Mouse (Mus musculus): ENCODE measurements around the gene Slc29a3. TPM values are rescaled to one million over a fixed set of nuclear protein-coding genes. Genes with fewer than 3 reads are reported as not detected.

Gene Slc29a3
- polyA plus RNA-seq, 2 experiments: 1.7 to 2.1 TPM

- no peak for DNase-seq (ENCODE audit: low read depth in 3 of 3, low spot score in 3 of 3)
- no peak overlapping the region for H3K4me2 ChIP-seq (ENCODE audit: low read depth)
- ATAC-seq (ENCODE audit: insufficient read depth): no peak
- peaks cover 4 to 10% of the 10 kb centered on the region in 2 experiments; a peak in 2 of 4 replicates for H3K4me1 ChIP-seq (replicated peaks; ENCODE audit: control insufficient read depth in 2 of 2, insufficient read depth in 2 of 2, low read length in 1 of 2)
- no peaks in the 10 kb centered on the region for H3K9me3 ChIP-seq (ENCODE audit: control insufficient read depth, low read length)
- no peak for TF ChIP-seq EP300 (IDR thresholded peaks at IDR 0.05; ENCODE audit: low read depth)
- TF ChIP-seq CTCF (IDR thresholded peaks at IDR 0.05; ENCODE audit: low read depth): no peak
- H3K9ac ChIP-seq (replicated peaks): no peak overlapping the region
- H3K4me3 ChIP-seq (ENCODE audit: insufficient read depth in 1 of 2, low read depth in 2 of 2, low read length in 2 of 2): no peak overlapping the region
- no peak overlapping the region for H3K27ac ChIP-seq
- H3K36me3 ChIP-seq (replicated peaks; ENCODE audit: control insufficient read depth, insufficient read depth, low read depth): no peaks in the 10 kb centered on the region
- no peaks in the 10 kb centered on the region for H3K27me3 ChIP-seq (ENCODE audit: control insufficient read depth, insufficient read depth, low read length)
Measured at GRCm38 (mm10) chr10:60756146-60756545, 3.6 kb upstream of the Slc29a3 start.

- no peak overlapping the region for H3K4me2 ChIP-seq (ENCODE audit: low read depth)
- peaks cover 4 to 10% of the 10 kb centered on the region in 2 experiments; a peak in 2 of 4 replicates for H3K4me1 ChIP-seq (replicated peaks; ENCODE audit: control insufficient read depth in 2 of 2, insufficient read depth in 2 of 2, low read length in 1 of 2)
- H3K9me3 ChIP-seq (ENCODE audit: control insufficient read depth, low read length): no peaks in the 10 kb centered on the region
- H3K27ac ChIP-seq: no peak overlapping the region
- DNase-seq (ENCODE audit: low read depth in 3 of 3, low spot score in 3 of 3) (no peak), ATAC-seq (ENCODE audit: insufficient read depth) (no peak)
- no peaks in the 10 kb centered on the region for H3K36me3 ChIP-seq (replicated peaks; ENCODE audit: control insufficient read depth, insufficient read depth, low read depth)
- H3K9ac ChIP-seq (replicated peaks): no peak overlapping the region
- H3K4me3 ChIP-seq (ENCODE audit: insufficient read depth in 1 of 2, low read depth in 2 of 2, low read length in 2 of 2): no peak overlapping the region
- H3K27me3 ChIP-seq (ENCODE audit: control insufficient read depth, insufficient read depth, low read length): no peaks in the 10 kb centered on the region
- 72% methylated on average over 8 of the region's 8 CpGs for WGBS (ENCODE audit: insufficient replicate concordance)
- TF ChIP-seq CTCF (IDR thresholded peaks at IDR 0.05; ENCODE audit: low read depth) (no peak), EP300 (IDR thresholded peaks at IDR 0.05; ENCODE audit: low read depth) (no peak)
Measured at GRCm38 (mm10) chr10:60753941-60754340, 1.3 kb upstream of the Slc29a3 start.

GRCm38 (mm10) chr10:60753261-60753660 lies 667 bp upstream of the Slc29a3 start:
- no peak for TF ChIP-seq EP300 (IDR thresholded peaks at IDR 0.05; ENCODE audit: low read depth)
- TF ChIP-seq CTCF (IDR thresholded peaks at IDR 0.05; ENCODE audit: low read depth): peak; percentile 10; the same call in 1 of the 2 replicates
- no peak overlapping the region for H3K4me3 ChIP-seq (ENCODE audit: insufficient read depth in 1 of 2, low read depth in 2 of 2, low read length in 2 of 2)
- WGBS (ENCODE audit: insufficient replicate concordance): 74% methylated on average over 9 of the region's 9 CpGs
- H3K36me3 ChIP-seq (replicated peaks; ENCODE audit: control insufficient read depth, insufficient read depth, low read depth): no peaks in the 10 kb centered on the region
- no peaks in the 10 kb centered on the region for H3K27me3 ChIP-seq (ENCODE audit: control insufficient read depth, insufficient read depth, low read length)
- H3K9me3 ChIP-seq (ENCODE audit: control insufficient read depth, low read length): no peaks in the 10 kb centered on the region
- ATAC-seq (ENCODE audit: insufficient read depth) (no peak), DNase-seq (ENCODE audit: low read depth in 3 of 3, low spot score in 3 of 3) (no peak)
- no peak overlapping the region for H3K9ac ChIP-seq (replicated peaks)
- no peak overlapping the region for H3K27ac ChIP-seq
- peak overlapping the region; percentile 72 for H3K4me2 ChIP-seq (ENCODE audit: low read depth)
- peaks cover 4 to 10% of the 10 kb centered on the region in 2 experiments; a peak in 2 of 4 replicates for H3K4me1 ChIP-seq (replicated peaks; ENCODE audit: control insufficient read depth in 2 of 2, insufficient read depth in 2 of 2, low read length in 1 of 2)

GRCm38 (mm10) chr10:60747667-60748212 lies 4.9 kb downstream of the Slc29a3 start:
- no peak overlapping the region for H3K4me2 ChIP-seq (ENCODE audit: low read depth)
- H3K27me3 ChIP-seq (ENCODE audit: control insufficient read depth, insufficient read depth, low read length): no peaks in the 10 kb centered on the region
- no peak overlapping the region for H3K27ac ChIP-seq
- WGBS (ENCODE audit: insufficient replicate concordance): 88% methylated on average over 6 of the region's 6 CpGs
- H3K4me3 ChIP-seq (ENCODE audit: insufficient read depth in 1 of 2, low read depth in 2 of 2, low read length in 2 of 2): no peak overlapping the region
- peaks cover 4 to 5% of the 10 kb centered on the region in 2 experiments; a peak in 2 of 4 replicates for H3K4me1 ChIP-seq (replicated peaks; ENCODE audit: control insufficient read depth in 2 of 2, insufficient read depth in 2 of 2, low read length in 1 of 2)
- H3K9ac ChIP-seq (replicated peaks): no peak overlapping the region
- no peaks in the 10 kb centered on the region for H3K36me3 ChIP-seq (replicated peaks; ENCODE audit: control insufficient read depth, insufficient read depth, low read depth)
- ATAC-seq (ENCODE audit: insufficient read depth): no peak
- H3K9me3 ChIP-seq (ENCODE audit: control insufficient read depth, low read length): no peaks in the 10 kb centered on the region
- TF ChIP-seq EP300 (IDR thresholded peaks at IDR 0.05; ENCODE audit: low read depth) (no peak), CTCF (IDR thresholded peaks at IDR 0.05; ENCODE audit: low read depth) (no peak)
- DNase-seq (ENCODE audit: low read depth in 3 of 3, low spot score in 3 of 3): no peak

- Histone ChIP-seq H3K27ac (no peak overlapping the region), H3K9ac (replicated peaks) (no peak overlapping the region), H3K4me1 (replicated peaks; ENCODE audit: control insufficient read depth in 2 of 2, insufficient read depth in 2 of 2, low read length in 1 of 2) (no peaks in the 10 kb centered on the region), H3K4me2 (ENCODE audit: low read depth) (no peak overlapping the region), H3K27me3 (ENCODE audit: control insufficient read depth, insufficient read depth, low read length) (no peaks in the 10 kb centered on the region), H3K36me3 (replicated peaks; ENCODE audit: control insufficient read depth, insufficient read depth, low read depth) (no peaks in the 10 kb centered on the region), H3K9me3 (ENCODE audit: control insufficient read depth, low read length) (no peaks in the 10 kb centered on the region), H3K4me3 (ENCODE audit: insufficient read depth in 1 of 2, low read depth in 2 of 2, low read length in 2 of 2) (no peak overlapping the region)
- ATAC-seq (ENCODE audit: insufficient read depth): no peak
- WGBS (ENCODE audit: insufficient replicate concordance): 67% methylated on average over 2 of the region's 2 CpGs
- TF ChIP-seq EP300 (IDR thresholded peaks at IDR 0.05; ENCODE audit: low read depth) (no peak), CTCF (IDR thresholded peaks at IDR 0.05; ENCODE audit: low read depth) (no peak)
- no peak for DNase-seq (ENCODE audit: low read depth in 3 of 3, low spot score in 3 of 3)
Measured at GRCm38 (mm10) chr10:60746512-60746911, 6.1 kb downstream of the Slc29a3 start.
